Mouse (Mus musculus) midbrain, embryonic 11.5 days (tissue): ENCODE results near the gene Etv6. TPM values are rescaled to one million over a fixed set of nuclear protein-coding genes. Genes with fewer than 3 reads are reported as not detected.

Experiments used
- ATAC-seq: fragments of 200-750 bp; cut with Nextera tagmentation; 2 replicates; pipeline ENCODE4 v1.8.0; 2017; ENCODE audit warnings: moderate TSS enrichment, moderate library complexity; ENCODE audit not compliant: low FRiP score
- DNase-seq: peaks from one replicate; pipeline ENCODE4 v3.0.0; 2015; ENCODE audit warnings: low spot score; ENCODE audit errors: missing footprints
- H3K27ac ChIP-seq: fragments of 300-500 bp; sonication (generic); 2 replicates; pipeline ENCODE4 v1.5.1; 2014; ENCODE audit warnings: low read depth, low read length
- H3K27me3 ChIP-seq: fragments of 300-500 bp; sonication (generic); 2 replicates; pipeline ENCODE4 v1.6.1; 2014; ENCODE audit warnings: mild to moderate bottlenecking, low read length, moderate library complexity, mixed read lengths; ENCODE audit not compliant: control insufficient read depth, insufficient read depth
- H3K36me3 ChIP-seq: fragments of 300-500 bp; sonication (generic); 2 replicates; pipeline ENCODE4 v1.6.1; 2014; ENCODE audit warnings: mild to moderate bottlenecking, low read length, moderate library complexity, mixed read lengths; ENCODE audit not compliant: control insufficient read depth, insufficient read depth
- H3K4me1 ChIP-seq: fragments of 300-500 bp; sonication (generic); 2 replicates; pipeline ENCODE4 v1.6.1; 2014; ENCODE audit warnings: low read length; ENCODE audit not compliant: control insufficient read depth, insufficient read depth
- H3K4me2 ChIP-seq: fragments of 300-500 bp; sonication (generic); 2 replicates; pipeline ENCODE4 v1.6.1; 2014; ENCODE audit warnings: mild to moderate bottlenecking, moderate library complexity
- H3K4me3 ChIP-seq: fragments of 300-500 bp; sonication (generic); 2 replicates; pipeline ENCODE4 v1.5.1; 2014; ENCODE audit warnings: low read depth, low read length
- H3K9ac ChIP-seq: fragments of 300-500 bp; sonication (generic); 2 replicates; pipeline ENCODE4 v1.6.1; 2014; ENCODE audit warnings: low read length
- H3K9me3 ChIP-seq: fragments of 300-500 bp; sonication (generic); 2 replicates; pipeline ENCODE4 v1.6.1; 2016; ENCODE audit warnings: low read length; ENCODE audit not compliant: control insufficient read depth
- whole genome bisulfite sequencing: fragments of 180-500 bp; shearing (Covaris S2); extraction: QIAGEN DNeasy Blood & Tissue Kit; methylation state at CpG from one replicate; pipeline ENCODE4 v1.1.7; 2014; 5-methylcytosine and 5-hydroxymethylcytosine counted together
- polyA plus RNA-seq: library from polyadenylated mRNA; unstranded; fragments of >200 nt; fragmentation: Nextera tagmentation; extraction: Ambion mirVana; gene quantifications from 2 replicates; pipeline ENCODE4 v1.2.1, GENCODE M21; 2014

Etv6 gene
- polyA plus RNA-seq, 1 experiment from 2014 or later: 14.0 TPM

GRCm38 (mm10) chr6:134060811-134061210, 25.3 kb downstream of the Etv6 start:
- Histone ChIP-seq H3K27me3 (no peaks in the 10 kb centered on the region), H3K4me2 (no peak overlapping the region), H3K36me3 (no peaks in the 10 kb centered on the region), H3K9ac (no peak overlapping the region), H3K4me1 (peaks cover 8% of the 10 kb centered on the region), H3K4me3 (no peak overlapping the region), H3K27ac (no peak overlapping the region), H3K9me3 (no peaks in the 10 kb centered on the region)
- no peak for ATAC-seq
- WGBS: 88% methylated on average over 12 of the region's 12 CpGs
- no peak for DNase-seq

- H3K4me1 ChIP-seq: no peaks in the 10 kb centered on the region
- no peak for ATAC-seq
- no peak overlapping the region for H3K9ac ChIP-seq
- no peaks in the 10 kb centered on the region for H3K9me3 ChIP-seq
- H3K36me3 ChIP-seq: peaks cover 3% of the 10 kb centered on the region; the same call in 1 of the 2 replicates
- WGBS: 87% methylated on average over 11 of the region's 11 CpGs
- DNase-seq: no peak
- no peak overlapping the region for H3K27ac ChIP-seq
- H3K4me2 ChIP-seq: no peak overlapping the region
- H3K4me3 ChIP-seq: no peak overlapping the region
- no peaks in the 10 kb centered on the region for H3K27me3 ChIP-seq
These were observed 29.7 kb downstream of the Etv6 start for GRCm38 (mm10) chr6:134065018-134065725.

DNA sequence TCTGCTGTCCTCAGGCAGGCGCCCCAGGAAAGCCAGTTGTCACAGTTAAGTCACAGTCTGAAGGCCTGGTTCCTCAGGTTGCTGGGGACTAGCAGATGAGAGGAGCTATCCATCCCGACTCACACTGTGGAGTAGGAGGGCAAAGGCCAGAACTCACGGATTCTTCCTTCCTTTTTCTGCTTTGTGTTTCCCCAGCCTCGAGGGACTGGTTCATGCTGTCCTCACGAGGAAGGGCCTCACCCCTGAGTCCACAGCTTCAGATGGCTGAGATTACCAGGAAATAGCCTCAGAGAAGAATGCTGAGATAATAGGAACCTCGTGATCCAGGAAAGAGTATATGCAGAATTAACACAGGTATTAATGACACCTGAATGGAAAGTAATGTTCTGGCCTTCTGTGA, 30.6 kb downstream of the Etv6 start:
- H3K36me3 ChIP-seq: peaks cover 3% of the 10 kb centered on the region; the same call in 1 of the 2 replicates
- ATAC-seq: no peak
- H3K4me1 ChIP-seq: no peaks in the 10 kb centered on the region
- no peak overlapping the region for H3K4me2 ChIP-seq
- no peak for DNase-seq
- H3K9me3 ChIP-seq: no peaks in the 10 kb centered on the region
- H3K27me3 ChIP-seq: no peaks in the 10 kb centered on the region
- H3K9ac ChIP-seq: no peak overlapping the region
- no peak overlapping the region for H3K27ac ChIP-seq
- no peak overlapping the region for H3K4me3 ChIP-seq
- 77% methylated on average over 6 of the region's 6 CpGs for WGBS

DNA sequence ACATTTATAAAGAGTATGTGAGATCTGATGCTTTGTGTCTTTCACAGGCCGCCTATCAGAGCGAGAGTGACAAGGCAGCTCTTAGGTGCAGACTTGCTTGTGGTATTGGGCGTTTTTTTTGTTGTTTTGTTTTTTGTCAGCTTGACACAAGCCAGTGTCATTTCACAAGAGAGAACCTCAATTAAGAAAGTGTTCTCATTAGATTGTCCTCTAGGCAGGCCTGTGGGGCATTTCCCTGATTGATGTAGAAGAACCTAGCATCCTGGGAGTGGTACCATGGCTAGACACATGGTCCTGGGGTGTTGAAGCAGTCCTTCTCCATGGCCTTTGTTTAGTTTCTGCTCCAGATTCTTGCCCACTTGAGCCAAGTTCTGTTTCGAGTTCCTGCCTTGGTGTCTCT, 31.5 kb downstream of the Etv6 start:
- H3K27ac ChIP-seq: no peak overlapping the region
- no peak overlapping the region for H3K4me3 ChIP-seq
- H3K9me3 ChIP-seq: no peaks in the 10 kb centered on the region
- H3K36me3 ChIP-seq: peaks cover 3% of the 10 kb centered on the region; the same call in 1 of the 2 replicates
- WGBS: 92% methylated on average over 4 of the region's 4 CpGs
- H3K9ac ChIP-seq: no peak overlapping the region
- DNase-seq (no peak), ATAC-seq (no peak)
- H3K4me2 ChIP-seq: no peak overlapping the region
- no peaks in the 10 kb centered on the region for H3K4me1 ChIP-seq
- no peaks in the 10 kb centered on the region for H3K27me3 ChIP-seq

DNA sequence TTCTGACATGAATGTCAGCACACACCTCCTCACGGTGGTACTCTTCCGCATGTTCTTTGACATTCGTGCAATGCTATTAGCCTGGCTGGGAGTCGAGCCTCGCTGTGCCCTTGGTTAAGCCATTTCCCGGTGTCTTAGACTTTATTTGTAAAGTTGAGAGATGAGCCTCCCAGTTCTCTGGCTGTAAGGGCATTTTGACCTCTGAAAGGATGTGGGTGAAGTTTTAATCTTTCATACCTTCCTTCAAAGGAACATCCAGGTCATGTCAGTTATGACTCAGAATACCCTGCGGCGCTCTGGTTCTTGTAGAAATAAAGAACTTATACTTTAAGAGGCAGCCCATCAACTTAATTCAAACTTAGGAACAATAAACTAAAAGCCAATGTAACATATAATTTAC, 32.0 kb downstream of the Etv6 start:
- no peak overlapping the region for H3K4me2 ChIP-seq
- 95% methylated on average over 8 of the region's 8 CpGs for WGBS
- peaks cover 3% of the 10 kb centered on the region; the same call in 1 of the 2 replicates for H3K36me3 ChIP-seq

GRCm38 (mm10) chr6:134072439-134072838, 36.9 kb downstream of the Etv6 start:
- ATAC-seq (no peak), DNase-seq (no peak)
- Histone ChIP-seq H3K27ac (no peak overlapping the region), H3K9me3 (no peaks in the 10 kb centered on the region), H3K36me3 (peaks cover 4% of the 10 kb centered on the region; the same call in 1 of the 2 replicates), H3K9ac (no peak overlapping the region), H3K4me3 (no peak overlapping the region), H3K4me2 (no peak overlapping the region), H3K4me1 (no peaks in the 10 kb centered on the region), H3K27me3 (no peaks in the 10 kb centered on the region)
- 82% methylated on average over 7 of the region's 7 CpGs for WGBS

More for the DNA sequence above, 32.0 kb downstream of the Etv6 start:
- Histone ChIP-seq H3K27ac (no peak overlapping the region), H3K9ac (no peak overlapping the region), H3K27me3 (no peaks in the 10 kb centered on the region), H3K9me3 (no peaks in the 10 kb centered on the region), H3K4me3 (no peak overlapping the region), H3K4me1 (no peaks in the 10 kb centered on the region)
- no peak for DNase-seq
- ATAC-seq: no peak

DNA sequence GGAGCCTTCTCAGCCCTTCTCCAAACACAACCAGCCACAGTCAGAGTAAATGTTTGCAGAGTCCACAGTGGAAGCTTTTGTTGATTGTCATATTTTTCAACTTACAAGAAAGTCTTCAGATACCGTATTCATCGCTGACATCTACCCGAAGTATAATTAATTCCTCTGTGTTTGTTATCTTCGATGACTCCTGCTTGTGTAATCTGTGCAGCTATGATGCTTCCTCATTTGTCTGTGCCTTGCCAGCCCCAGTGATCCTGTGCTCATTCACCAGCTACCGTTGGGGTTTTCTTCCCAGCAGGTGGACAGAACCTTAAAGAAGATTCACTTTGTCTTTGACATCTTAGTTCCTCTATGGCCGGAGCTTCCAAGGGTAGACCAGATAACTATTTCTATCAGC, 37.4 kb downstream of the Etv6 start:
- H3K9me3 ChIP-seq: no peaks in the 10 kb centered on the region
- no peak overlapping the region for H3K9ac ChIP-seq
- H3K27ac ChIP-seq: no peak overlapping the region
- peaks cover 3% of the 10 kb centered on the region; the same call in 1 of the 2 replicates for H3K36me3 ChIP-seq
- DNase-seq: no peak
- H3K4me2 ChIP-seq: no peak overlapping the region
- ATAC-seq: no peak
- no peaks in the 10 kb centered on the region for H3K27me3 ChIP-seq
- H3K4me3 ChIP-seq: no peak overlapping the region
- H3K4me1 ChIP-seq: no peaks in the 10 kb centered on the region
- WGBS: 86% methylated on average over 6 of the region's 6 CpGs

DNA sequence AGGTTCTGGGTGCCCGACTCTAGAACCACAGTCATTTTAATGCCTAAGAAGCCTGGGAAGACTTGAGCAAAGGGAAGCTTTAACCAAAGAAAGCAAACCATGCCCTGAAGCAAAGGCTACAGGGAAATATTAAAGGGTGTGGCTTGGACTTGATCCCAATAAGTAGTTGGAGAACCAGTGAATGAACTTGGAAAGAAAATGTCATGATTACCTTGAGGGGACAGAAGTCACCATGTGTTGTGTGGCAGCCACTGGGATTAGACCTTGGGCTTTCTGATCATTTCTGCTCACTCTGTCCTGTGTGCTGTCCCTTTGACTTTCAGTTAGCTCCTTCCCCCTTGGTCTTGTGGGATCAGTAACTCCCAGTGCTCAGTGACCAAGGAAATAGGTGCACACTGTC, 38.9 kb downstream of the Etv6 start:
- Histone ChIP-seq H3K9ac (no peak overlapping the region), H3K4me1 (no peaks in the 10 kb centered on the region), H3K27me3 (no peaks in the 10 kb centered on the region), H3K27ac (no peak overlapping the region), H3K9me3 (no peaks in the 10 kb centered on the region), H3K4me2 (no peak overlapping the region), H3K36me3 (peaks cover 3% of the 10 kb centered on the region; the same call in 1 of the 2 replicates), H3K4me3 (no peak overlapping the region)
- ATAC-seq (no peak), DNase-seq (no peak)
- 76% methylated on average over 1 of the region's 1 CpGs for WGBS

GRCm38 (mm10) chr6:134075031-134075430, 39.5 kb downstream of the Etv6 start:
- Histone ChIP-seq H3K4me2 (no peak overlapping the region), H3K36me3 (peaks cover 3% of the 10 kb centered on the region; the same call in 1 of the 2 replicates), H3K9ac (no peak overlapping the region), H3K9me3 (no peaks in the 10 kb centered on the region), H3K4me3 (no peak overlapping the region), H3K27me3 (no peaks in the 10 kb centered on the region), H3K4me1 (no peaks in the 10 kb centered on the region), H3K27ac (no peak overlapping the region)
- WGBS: 92% methylated on average over 6 of the region's 6 CpGs
- ATAC-seq (no peak), DNase-seq (no peak)
